Mouse (Mus musculus) heart, adult 11 months (tissue): Measurements from ENCODE around the gene Olfr628.
"Not testable (repeated sequence)": the region's sequence is repeated elsewhere in the genome, so short reads cannot be mapped to it uniquely, and the experiment has no call there.

ENCODE experiments used
- DNase-seq: peaks from one replicate; pipeline ENCODE4 v3.0.0; 2022

Gene Olfr628

DNA sequence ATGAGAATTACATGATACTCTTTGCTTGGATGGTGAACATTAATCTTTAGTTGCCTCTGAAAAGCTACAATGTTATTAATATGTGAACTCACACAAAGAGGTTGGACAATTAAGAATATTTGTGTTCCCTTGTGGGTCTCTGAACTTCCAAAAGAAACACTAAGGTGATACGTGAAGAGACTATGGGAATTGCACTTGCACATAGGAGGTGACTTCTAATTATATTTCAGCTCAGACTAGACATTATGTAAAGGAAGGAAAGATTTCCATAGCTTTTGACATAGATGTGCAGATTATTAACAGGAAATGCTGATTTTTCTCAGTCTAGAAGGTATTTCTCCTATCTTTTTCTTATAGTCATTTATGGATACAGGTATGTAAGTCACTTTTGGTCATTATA, at the start of gene Olfr628:
TSS of gene Olfr628 (plus strand) at position 301 of the 400 bp plus-strand sequence.
- DNase-seq: no peak

DNA sequence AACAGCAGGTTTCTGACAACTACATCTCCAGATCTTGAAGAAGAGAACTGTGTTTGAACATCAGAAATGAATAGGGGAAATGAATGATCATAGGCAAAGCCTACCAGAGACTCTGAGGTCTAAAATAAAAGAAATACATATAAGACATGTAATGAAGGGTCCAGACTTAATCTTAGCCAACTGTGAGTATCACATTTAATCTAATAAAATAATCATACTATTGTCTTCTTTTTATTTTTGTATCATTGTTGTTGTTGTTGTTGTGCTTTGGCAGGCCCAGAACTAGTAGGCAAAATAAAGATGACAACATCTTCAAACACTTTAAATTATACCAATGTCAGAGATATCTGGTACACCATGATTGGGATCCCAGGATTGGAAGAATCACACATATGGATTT, 47.8 kb upstream of the Olfr628 start, which contains the start of gene Olfr625-ps1:
TSS of gene Olfr625-ps1 (plus strand) at position 301 of the 400 bp plus-strand sequence.
- no peak for DNase-seq

DNA sequence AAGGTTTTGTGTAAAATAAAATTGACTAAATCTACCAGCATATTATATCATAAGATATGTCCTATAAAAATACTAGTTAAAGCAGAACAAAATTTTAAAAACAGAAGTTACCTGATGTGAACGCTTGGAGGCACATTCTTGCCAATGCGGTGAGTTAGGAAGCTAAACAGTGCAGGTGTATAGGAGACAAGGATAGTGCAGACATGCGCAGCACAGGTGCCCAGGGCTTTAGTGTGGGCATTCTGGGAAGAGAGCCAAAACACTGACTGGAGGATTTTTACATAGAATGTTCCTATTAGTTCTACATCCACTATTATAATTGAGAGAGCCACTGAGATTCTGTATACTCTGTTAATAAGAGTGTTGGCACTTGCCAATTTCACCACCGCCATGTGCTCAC, 30.7 kb upstream of the Olfr628 start:
- no peak for DNase-seq

DNA sequence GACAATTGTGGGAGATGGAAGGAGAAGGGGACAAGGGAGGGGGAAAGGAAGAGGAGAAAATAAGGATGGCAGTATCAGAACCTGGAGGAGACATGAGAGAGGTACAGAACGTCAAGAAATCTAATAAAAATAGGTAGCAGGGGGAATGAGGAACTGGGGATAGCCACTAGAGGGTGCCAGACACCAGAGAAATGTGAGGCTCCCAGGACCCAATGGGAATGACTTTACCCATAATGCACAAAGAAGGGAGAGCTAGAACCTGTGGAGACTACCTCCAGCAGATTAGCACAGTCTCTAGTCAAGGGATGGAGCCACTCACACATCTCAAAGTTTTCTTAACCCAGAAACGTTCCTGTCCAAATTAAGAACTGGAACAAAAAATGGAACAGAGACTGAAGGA, 18.1 kb upstream of the Olfr628 start:
- no peak for DNase-seq

DNA sequence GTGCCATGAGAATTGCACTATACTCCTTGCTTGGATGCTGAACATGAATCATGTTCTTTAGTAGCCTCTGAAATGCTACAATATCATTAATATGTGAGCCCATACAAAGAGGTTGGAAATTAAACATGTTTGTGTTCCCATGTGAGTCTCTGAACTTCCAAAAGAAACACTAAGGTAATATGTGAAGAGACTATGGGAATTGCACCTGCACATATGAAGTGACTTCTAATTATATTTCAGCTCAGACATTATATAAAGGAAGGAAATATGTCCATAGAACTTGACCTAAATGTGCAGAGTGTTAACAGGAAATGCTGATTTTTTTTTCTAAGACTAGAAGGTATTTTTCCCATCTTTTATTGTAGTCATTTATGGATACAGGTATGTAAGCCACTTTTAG, 15.8 kb upstream of the Olfr628 start, which contains the start of gene Olfr243:
TSS of gene Olfr243 (plus strand) at position 301 of the 400 bp plus-strand sequence.
- no peak for DNase-seq

DNA sequence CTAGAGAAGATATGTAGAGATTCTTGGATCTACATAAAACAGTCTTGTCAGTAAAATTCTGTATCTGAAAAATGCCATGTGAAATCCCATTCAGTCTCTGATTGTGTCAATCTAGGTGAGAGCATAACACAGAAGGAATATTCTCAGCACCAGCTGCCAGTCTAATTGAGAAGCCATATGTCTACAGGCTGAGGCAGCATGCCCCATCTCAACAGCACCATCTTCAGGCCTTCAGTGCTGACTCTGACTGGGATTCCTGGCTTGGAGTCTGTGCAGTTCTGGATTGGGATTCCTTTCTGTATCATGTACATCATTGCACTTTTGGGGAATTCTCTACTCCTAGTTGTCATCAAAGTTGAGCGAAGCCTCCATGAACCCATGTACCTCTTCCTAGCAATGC, 13.8 kb upstream of the Olfr628 start:
- not testable (repeated sequence) for DNase-seq

DNA sequence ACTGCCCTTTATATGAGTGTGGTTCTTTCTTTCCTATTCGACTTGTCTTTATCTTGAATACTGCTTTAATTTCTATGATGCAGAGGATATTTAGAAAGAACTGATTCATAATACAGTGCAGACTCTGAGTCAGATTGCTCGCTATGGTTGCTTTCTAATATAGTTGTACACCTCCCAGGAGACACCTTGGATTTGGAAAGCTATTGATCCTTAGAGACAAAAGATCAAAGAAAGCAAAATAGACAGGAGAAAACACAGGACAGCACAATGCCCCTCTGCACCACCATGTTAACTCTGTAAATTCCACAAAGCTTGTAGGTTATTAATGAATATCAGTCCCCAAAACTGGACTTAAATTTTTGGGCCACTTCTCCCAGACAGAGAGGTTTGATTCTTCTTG, 14.7 kb downstream of the Olfr628 start, which contains the start of gene Olfr629:
TSS of gene Olfr629 (minus strand) at position 101 of the 400 bp plus-strand sequence.
- no peak for DNase-seq

DNA sequence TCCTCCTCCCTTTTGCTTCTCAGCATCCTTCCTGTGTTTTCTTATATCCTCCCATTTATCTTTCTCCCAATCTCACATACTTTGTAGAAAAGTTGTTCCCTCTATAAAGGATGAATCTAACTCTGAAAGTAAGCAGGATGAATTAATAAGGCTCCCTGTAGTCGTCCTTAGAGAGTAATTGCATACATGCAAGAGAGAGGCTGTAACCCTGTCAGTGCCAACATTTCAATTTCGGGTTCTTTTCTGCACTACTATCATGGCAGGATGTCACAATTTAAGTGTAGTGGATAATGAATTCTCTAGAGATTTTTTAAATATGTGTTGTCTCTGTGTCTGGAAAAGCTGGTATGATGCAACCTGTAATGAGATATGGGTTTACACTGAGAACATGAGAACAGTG, 27.1 kb downstream of the Olfr628 start, which contains the start of gene Olfr630:
TSS of gene Olfr630 (minus strand) at position 101 of the 400 bp plus-strand sequence.
- no peak for DNase-seq

DNA sequence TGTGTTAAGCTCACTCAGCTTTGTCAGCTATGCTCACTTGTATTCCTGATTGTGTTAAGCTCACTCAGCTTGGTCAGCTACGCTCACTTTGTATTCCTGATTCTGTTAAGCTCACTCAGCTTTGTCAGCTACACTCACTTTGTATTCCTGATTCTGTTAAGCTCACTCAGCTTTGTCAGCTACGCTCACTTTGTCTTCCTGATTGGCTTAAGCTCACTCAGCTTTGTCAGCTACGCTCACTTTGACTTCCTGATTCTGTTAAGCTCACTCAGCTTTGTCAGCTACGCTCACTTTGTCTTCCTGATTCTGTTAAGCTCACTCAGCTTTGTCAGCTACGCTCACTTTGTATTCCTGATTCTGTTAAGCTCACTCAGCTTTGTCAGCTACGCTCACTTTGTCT, 32.0 kb downstream of the Olfr628 start:
- DNase-seq: not testable (repeated sequence)

DNA sequence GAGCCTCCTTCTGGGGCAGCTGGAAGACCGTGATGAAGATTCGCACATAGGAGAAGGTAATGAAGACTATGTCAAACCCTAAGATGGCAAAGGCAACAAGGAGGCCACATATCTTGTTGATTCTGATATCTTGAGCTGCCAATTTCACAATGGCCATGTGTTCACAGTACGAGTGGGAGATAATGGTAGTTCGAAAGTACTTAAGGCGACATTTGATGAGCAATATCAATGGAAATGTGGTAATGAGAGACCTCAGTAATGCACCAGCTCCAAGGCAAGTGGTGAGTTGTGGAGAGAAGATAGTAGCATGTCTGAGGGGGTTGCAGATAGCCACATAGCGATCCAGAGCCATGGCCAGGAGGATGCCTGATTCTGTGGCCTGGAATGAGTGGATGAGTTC, 37.5 kb downstream of the Olfr628 start:
- not testable (repeated sequence) for DNase-seq

DNA sequence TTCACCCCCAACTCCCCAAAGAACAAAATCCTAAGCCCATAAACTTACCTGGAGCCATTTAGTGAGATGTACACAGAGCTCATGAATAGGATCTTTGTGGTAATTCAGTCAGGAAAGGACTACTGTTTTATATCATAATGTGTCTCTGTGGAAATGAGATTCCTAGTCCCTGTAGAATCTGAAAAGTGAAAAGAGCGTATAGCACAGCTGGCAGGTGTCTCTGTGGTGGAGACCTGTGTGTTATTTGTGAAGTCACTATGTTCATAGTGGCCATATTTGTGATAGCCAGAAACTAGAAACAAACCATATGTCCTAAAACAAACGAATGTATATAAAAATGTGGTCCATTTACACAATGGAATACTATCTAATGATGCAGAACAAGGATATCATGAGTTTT, 41.3 kb downstream of the Olfr628 start, which contains the start of gene Olfr69:
TSS of gene Olfr69 (minus strand) at position 101 of the 400 bp plus-strand sequence.
- DNase-seq: no peak

DNA sequence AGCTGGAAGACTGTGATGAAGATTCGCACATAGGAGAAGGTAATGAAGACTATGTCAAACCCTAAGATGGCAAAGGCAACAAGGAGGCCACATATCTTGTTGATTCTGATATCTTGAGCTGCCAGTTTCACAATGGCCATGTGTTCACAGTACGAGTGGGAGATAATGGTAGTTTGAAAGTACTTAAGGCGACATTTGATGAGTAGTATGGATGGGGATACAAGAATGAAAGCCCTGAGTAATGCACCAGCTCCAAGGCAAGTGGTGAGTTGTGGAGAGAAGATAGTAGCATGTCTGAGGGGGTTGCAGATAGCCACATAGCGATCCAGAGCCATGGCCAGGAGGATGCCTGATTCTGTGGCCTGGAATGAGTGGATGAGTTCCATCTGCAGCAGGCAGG, 47.5 kb downstream of the Olfr628 start:
- not testable (repeated sequence) for DNase-seq

DNA sequence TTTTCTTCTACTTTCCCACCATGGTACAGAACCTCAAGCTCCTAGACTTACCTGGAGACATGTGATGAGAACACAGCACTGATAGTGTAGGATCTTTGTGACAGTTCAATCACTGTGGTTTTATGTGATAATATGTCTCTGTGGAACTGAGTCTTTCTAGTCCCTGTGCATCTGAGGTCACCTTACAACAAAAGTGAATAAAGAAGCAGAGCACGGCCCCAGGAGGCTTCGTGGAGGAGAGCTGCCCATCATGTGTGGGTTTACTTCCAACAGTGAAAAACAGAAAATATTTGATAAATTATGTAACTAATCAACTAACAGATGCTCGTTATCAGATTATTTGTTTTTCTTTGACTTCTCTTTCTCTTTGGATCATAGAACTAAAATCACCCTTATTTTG, 49.4 kb downstream of the Olfr628 start, which contains the start of gene Olfr68:
TSS of gene Olfr68 (minus strand) at position 101 of the 400 bp plus-strand sequence.
- no peak for DNase-seq
